Comparison of ENCODE assay signal across 8 mouse cellular contexts in the genomic region with DNA sequence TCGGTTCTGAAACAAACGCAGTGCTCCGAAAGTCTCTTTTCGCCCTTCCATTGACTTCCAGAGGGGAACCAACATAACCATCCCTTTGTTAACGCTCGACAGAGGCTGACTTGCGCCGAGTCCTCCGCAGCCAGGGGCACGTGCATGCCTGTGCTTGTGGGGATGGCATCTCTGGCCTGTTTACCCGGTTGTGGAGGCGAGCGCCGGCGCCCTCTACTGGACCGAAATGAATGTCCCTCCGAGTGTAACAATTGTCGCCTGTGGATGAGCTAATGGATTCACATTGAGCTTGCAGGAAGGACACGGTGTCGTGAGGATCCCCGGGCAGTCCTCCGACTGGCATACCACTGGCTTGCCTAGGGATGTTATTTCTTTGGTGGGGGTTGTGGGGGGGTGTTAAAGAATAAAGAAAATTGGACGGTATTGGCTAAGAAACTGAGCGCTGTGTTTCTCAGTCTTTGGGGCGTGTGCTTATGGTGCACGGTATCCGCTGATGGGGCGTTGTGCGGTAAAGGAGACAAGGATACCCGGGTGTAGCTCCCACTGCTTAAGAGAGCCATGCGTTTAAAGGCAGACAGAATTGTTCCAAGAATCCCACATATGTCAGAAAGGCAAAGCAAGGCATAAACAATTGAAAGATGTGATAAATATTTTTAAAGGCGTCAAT. TPM values are rescaled to one million over a fixed set of nuclear protein-coding genes. Genes with fewer than 3 reads are reported as not detected.
DNase-seq lines count a peak whose midpoint lies in the region; ATAC-seq and TF ChIP-seq lines count a peak whose summit lies in the region.

No protein-coding gene starts in this region.

- peak; percentile 85 for ATAC-seq in embryonic facial prominence, embryonic 13.5 days (ENCODE audit: insufficient number of reproducible peaks, insufficient read depth, low FRiP score, low TSS enrichment, low read depth)
- ATAC-seq in limb, embryonic 12.5 days (ENCODE audit: insufficient number of reproducible peaks, insufficient read depth, low FRiP score, low TSS enrichment, low read depth): peak; percentile 91
- ATAC-seq in midbrain, embryonic 15.5 days (replicated peaks): peak; percentile 93

- H3K4me2 ChIP-seq in embryonic facial prominence, embryonic 13.5 days: peak overlapping the region; percentile 79
- peak overlapping the region; percentile 79 for H3K4me2 ChIP-seq in limb, embryonic 12.5 days
- peak overlapping the region; percentile 56 for H3K4me2 ChIP-seq in midbrain, embryonic 15.5 days

- DNase-seq in 3T3-L1 (ENCODE audit: low read depth, low spot score): peak; percentile 85
- peak; percentile 86 to 88 for DNase-seq in adrenal gland, postnatal 36 days
- peak; percentile 81 for DNase-seq in heart, adult 8-10 months (ENCODE audit: low spot score)
- peak; percentile 74 to 86 for DNase-seq in kidney, adult 8-10 months
- peak; percentile 62 to 66 for DNase-seq in spleen, adult 2 months (ENCODE audit: low read depth in 1 of 2, low spot score in 2 of 2)

- H3K9me3 ChIP-seq in embryonic facial prominence, embryonic 13.5 days: no peaks in the 10 kb centered on the region
- no peaks in the 10 kb centered on the region for H3K9me3 ChIP-seq in limb, embryonic 12.5 days
- no peaks in the 10 kb centered on the region for H3K9me3 ChIP-seq in midbrain, embryonic 15.5 days

- peak overlapping the region; percentile 44 for H3K4me3 ChIP-seq in embryonic facial prominence, embryonic 13.5 days
- H3K4me3 ChIP-seq in limb, embryonic 12.5 days (replicated peaks): peak overlapping the region; percentile 40
- peak overlapping the region; percentile 52 for H3K4me3 ChIP-seq in midbrain, embryonic 15.5 days
- peak overlapping the region; percentile 43; the same call in 1 of the 2 replicates for H3K4me3 ChIP-seq in spleen, adult 2 months (ENCODE audit: extremely low read depth, insufficient read depth, insufficient read length)

- TF ChIP-seq POLR2A in spleen, adult 2 months (IDR thresholded peaks at IDR 0.05; ENCODE audit: low read depth, low read length): no peak

- 0 out of 2 replicates have a peak overlapping the region, but pooled peaks have one; percentile 11 for H3K27ac ChIP-seq in embryonic facial prominence, embryonic 13.5 days
- H3K27ac ChIP-seq in limb, embryonic 12.5 days: no peak overlapping the region
- H3K27ac ChIP-seq in midbrain, embryonic 15.5 days: peak overlapping the region; percentile 97
- no peak overlapping the region for H3K27ac ChIP-seq in spleen, adult 2 months (ENCODE audit: insufficient read depth, low read length)

- H3K9ac ChIP-seq in embryonic facial prominence, embryonic 13.5 days: peak overlapping the region; percentile 68
- peak overlapping the region; percentile 50; the same call in 1 of the 2 replicates for H3K9ac ChIP-seq in limb, embryonic 12.5 days (replicated peaks)
- H3K9ac ChIP-seq in midbrain, embryonic 15.5 days: peak overlapping the region; percentile 56

- TF ChIP-seq CTCF in spleen, adult 2 months (IDR thresholded peaks at IDR 0.05; ENCODE audit: extremely low read depth, insufficient read depth, insufficient read length, insufficient replicate concordance): peak; percentile 94

- H3K36me3 ChIP-seq in embryonic facial prominence, embryonic 13.5 days: no peaks in the 10 kb centered on the region
- H3K36me3 ChIP-seq in limb, embryonic 12.5 days: no peaks in the 10 kb centered on the region
- H3K36me3 ChIP-seq in midbrain, embryonic 15.5 days (replicated peaks): no peaks in the 10 kb centered on the region
- H3K36me3 ChIP-seq in spleen, adult 2 months (ENCODE audit: control insufficient read depth, insufficient read depth, low read length): no peaks in the 10 kb centered on the region

- under 1% methylated on average over 32 of the region's 32 CpGs for WGBS in embryonic facial prominence, embryonic 13.5 days
- WGBS in limb, embryonic 12.5 days: 1% methylated on average over 32 of the region's 32 CpGs
- under 1% methylated on average over 32 of the region's 32 CpGs for WGBS in midbrain, embryonic 15.5 days
- 4% methylated on average over 32 of the region's 32 CpGs for WGBS in spleen, adult 2 months

- H3K4me1 ChIP-seq in embryonic facial prominence, embryonic 13.5 days: peaks cover 19% of the 10 kb centered on the region
- peaks cover 17% of the 10 kb centered on the region for H3K4me1 ChIP-seq in limb, embryonic 12.5 days (replicated peaks)
- peaks cover 20% of the 10 kb centered on the region for H3K4me1 ChIP-seq in midbrain, embryonic 15.5 days
- no peaks in the 10 kb centered on the region; the same call in 1 of the 2 replicates for H3K4me1 ChIP-seq in spleen, adult 2 months (ENCODE audit: control insufficient read depth, insufficient read depth, insufficient read length)

- H3K27me3 ChIP-seq in embryonic facial prominence, embryonic 13.5 days: peaks cover 25% of the 10 kb centered on the region
- H3K27me3 ChIP-seq in limb, embryonic 12.5 days: peaks cover 43% of the 10 kb centered on the region
- no peaks in the 10 kb centered on the region for H3K27me3 ChIP-seq in midbrain, embryonic 15.5 days (replicated peaks)
- 0 out of 2 replicates have a peak, but pooled peaks cover 7% of the 10 kb centered on the region for H3K27me3 ChIP-seq in spleen, adult 2 months (ENCODE audit: control insufficient read depth, insufficient read depth, low read length)

RNA-seq across cellular contexts. Expression of a gene that starts 0.6 kb away (rescaled TPM):
- 10 to 100 TPM; 47.4 to 48.7 TPM for total RNA-seq in adrenal gland, postnatal 36 days (2021)
- polyA plus RNA-seq in embryonic facial prominence, embryonic 13.5 days (2015; fragmentation: Nextera tagmentation; extraction: Ambion mirVana): 12.3 and 12.7 TPM in 2 replicates
- 100 to 1,000 TPM; 112 to 130 (median 120) TPM for total RNA-seq in heart, adult 8-10 months (2022)
- 10.0 and 10.8 TPM in 2 replicates for polyA plus RNA-seq in limb, embryonic 12.5 days (2016; fragmentation: Nextera tagmentation; extraction: Ambion mirVana)
- polyA plus RNA-seq in midbrain, embryonic 15.5 days (2015; fragmentation: Nextera tagmentation; extraction: Ambion mirVana): 43.1 and 50.0 TPM in 2 replicates
- 11.2 and 11.4 TPM in 2 replicates for polyA plus RNA-seq in spleen, adult 2 months (2012; rRNA removed)

RNA-seq across cellular contexts. Expression of a gene that starts 53.3 kb away (rescaled TPM):
- 10 to 100 TPM in 1 of 2 experiments, 1 to 10 TPM in 1; 9.6 to 11.9 TPM for total RNA-seq in adrenal gland, postnatal 36 days (2021)
- 10.4 and 10.8 TPM in 2 replicates for polyA plus RNA-seq in embryonic facial prominence, embryonic 13.5 days (2015; fragmentation: Nextera tagmentation; extraction: Ambion mirVana)
- 1 to 10 TPM; 5.9 to 6.6 (median 6.3) TPM for total RNA-seq in heart, adult 8-10 months (2022)
- polyA plus RNA-seq in limb, embryonic 12.5 days (2016; fragmentation: Nextera tagmentation; extraction: Ambion mirVana): 10.0 and 10.9 TPM in 2 replicates
- polyA plus RNA-seq in midbrain, embryonic 15.5 days (2015; fragmentation: Nextera tagmentation; extraction: Ambion mirVana): 19.9 and 20.4 TPM in 2 replicates
- 8.3 and 9.9 TPM in 2 replicates for polyA plus RNA-seq in spleen, adult 2 months (2012; rRNA removed)

Comparison
In these comparisons a context has a peak if more than half of its experiments do, and no peak if none do; other contexts are left out.
1. H3K27ac ChIP-seq: peak in embryonic facial prominence, embryonic 13.5 days (single experiment) and midbrain, embryonic 15.5 days (single experiment); none in limb, embryonic 12.5 days (single experiment) and spleen, adult 2 months (single experiment).
2. Peak in every context shown above with its lines, with median percentiles within 50 percentile points of each other: DNase-seq, ATAC-seq, H3K4me2 ChIP-seq, H3K4me3 ChIP-seq and H3K9ac ChIP-seq.